Mouse (Mus musculus) bone marrow macrophage, adult 2 months (primary cell): ENCODE measurements around the gene Cuta.

Source experiments
- CTCF ChIP-seq: IDR thresholded peaks from 2 replicates; pipeline ENCODE4 v1.5.1; 2012; ENCODE audit warnings: low read depth, mild to moderate bottlenecking, low read length, moderate library complexity
- POLR2A ChIP-seq: IDR thresholded peaks from 2 replicates; pipeline ENCODE4 v1.6.1; 2012; ENCODE audit warnings: mild to moderate bottlenecking, low read depth, low read length, borderline replicate concordance

- no peak for TF ChIP-seq POLR2A
- peak; percentile 95 for TF ChIP-seq CTCF
Measured at GRCm38 (mm10) chr17:26895578-26895977, 43.8 kb downstream of the Cuta start.
